Mouse (Mus musculus) right cerebral cortex, adult 2 months (tissue): ENCODE results near the gene Zfand3.

ENCODE experiments used
- DNase-seq, 2 experiments: peaks; one replicate each; pipeline ENCODE4 v3.0.0; 2021 to 2022; ENCODE audit warnings: low spot score in 2 of 2

The Zfand3 gene

GRCm38 (mm10) chr17:30193615-30194014 is 189.1 kb downstream of the Zfand3 start:
- DNase-seq = peak in 1 of 2 experiments; percentile 3

GRCm38 (mm10) chr17:30194091-30194490 is 189.6 kb downstream of the Zfand3 start:
- DNase-seq = peak in 1 of 2 experiments; percentile 6

GRCm38 (mm10) chr17:30194629-30195445 is 190.3 kb downstream of the Zfand3 start:
- DNase-seq = peak; percentile 5 to 17

- peak in 1 of 2 experiments; percentile 11 for DNase-seq
Observed at GRCm38 (mm10) chr17:30195591-30196183, 191.2 kb downstream of the Zfand3 start.

- peak; percentile 64 to 72 for DNase-seq
Observed at GRCm38 (mm10) chr17:30196401-30197279, 192.1 kb downstream of the Zfand3 start.

GRCm38 (mm10) chr17:30197280-30198030 is 192.9 kb downstream of the Zfand3 start:
- no peak for DNase-seq

- DNase-seq = no peak
Observed at GRCm38 (mm10) chr17:30198422-30198821, 193.9 kb downstream of the Zfand3 start.

- DNase-seq = no peak
Observed at GRCm38 (mm10) chr17:30199374-30200247, 195.1 kb downstream of the Zfand3 start.

- no peak for DNase-seq
Observed at GRCm38 (mm10) chr17:30200283-30200682, 195.8 kb downstream of the Zfand3 start.

- no peak for DNase-seq
Observed at GRCm38 (mm10) chr17:30205062-30205825, 200.7 kb downstream of the Zfand3 start.

GRCm38 (mm10) chr17:30210262-30210661 is 205.7 kb downstream of the Zfand3 start:
- no peak for DNase-seq

- DNase-seq = no peak
Observed at GRCm38 (mm10) chr17:30210936-30211335, 206.4 kb downstream of the Zfand3 start.

GRCm38 (mm10) chr17:30212647-30213046 is 208.1 kb downstream of the Zfand3 start:
- no peak for DNase-seq

GRCm38 (mm10) chr17:30213371-30213770 is 208.8 kb downstream of the Zfand3 start:
- DNase-seq = no peak

- DNase-seq = peak; percentile 80 to 81
Observed at GRCm38 (mm10) chr17:30214393-30214792, 209.9 kb downstream of the Zfand3 start.

- DNase-seq = no peak
Observed at GRCm38 (mm10) chr17:30215741-30216140, 211.2 kb downstream of the Zfand3 start.

- DNase-seq = no peak
Observed at GRCm38 (mm10) chr17:30221677-30222076, 217.1 kb downstream of the Zfand3 start.

GRCm38 (mm10) chr17:30222361-30222760 is 217.8 kb downstream of the Zfand3 start:
- DNase-seq = no peak

- no peak for DNase-seq
Observed at GRCm38 (mm10) chr17:30222837-30223236, 218.3 kb downstream of the Zfand3 start.
